Mouse (Mus musculus) stomach, embryonic 15.5 days (tissue): Measurements from ENCODE around the gene Mdga2. TPM values are rescaled to one million over a fixed set of nuclear protein-coding genes. Genes with fewer than 3 reads are reported as not detected.

ENCODE experiments used
- ATAC-seq: fragments of 200-750 bp; cut with Nextera tagmentation; 2 replicates; pipeline ENCODE4 v1.8.0; 2017; ENCODE audit warnings: low read depth, moderate number of reproducible peaks, moderate TSS enrichment; ENCODE audit not compliant: insufficient read depth, low FRiP score
- H3K27ac ChIP-seq: fragments of 300-500 bp; sonication (generic); 2 replicates; pipeline ENCODE4 v1.5.1; 2015; ENCODE audit warnings: mild to moderate bottlenecking, inconsistent platforms
- H3K27me3 ChIP-seq: fragments of 300-500 bp; sonication (generic); replicated peaks from 2 replicates; pipeline ENCODE4 v1.6.1; 2015; ENCODE audit warnings: inconsistent platforms
- H3K36me3 ChIP-seq: fragments of 300-500 bp; sonication (generic); 2 replicates; pipeline ENCODE4 v1.6.1; 2015; ENCODE audit warnings: inconsistent platforms
- H3K4me1 ChIP-seq: fragments of 300-500 bp; sonication (generic); 2 replicates; pipeline ENCODE4 v1.6.1; 2015; ENCODE audit warnings: inconsistent platforms
- H3K4me2 ChIP-seq: fragments of 300-500 bp; sonication (generic); 2 replicates; pipeline ENCODE4 v1.6.1; 2015; ENCODE audit warnings: mild to moderate bottlenecking, inconsistent platforms
- H3K4me3 ChIP-seq: fragments of 300-500 bp; sonication (generic); replicated peaks from 2 replicates; pipeline ENCODE4 v1.5.1; 2015; ENCODE audit warnings: inconsistent platforms
- H3K9ac ChIP-seq: fragments of 300-500 bp; sonication (generic); 2 replicates; pipeline ENCODE4 v1.6.1; 2015; ENCODE audit warnings: inconsistent platforms
- H3K9me3 ChIP-seq: fragments of 300-500 bp; sonication (generic); 2 replicates; pipeline ENCODE4 v1.6.1; 2016; ENCODE audit warnings: inconsistent platforms
- WGBS: fragments of 180-500 bp; shearing (Covaris S2); methylation state at CpG from one replicate; pipeline ENCODE4 v1.1.7; 2015; 5-methylcytosine and 5-hydroxymethylcytosine counted together
- polyA plus RNA-seq: library from polyadenylated mRNA; unstranded; fragments of >200 nt; fragmentation: Nextera tagmentation; extraction: Ambion mirVana; gene quantifications from 2 replicates; pipeline ENCODE4 v1.2.1, GENCODE M21; 2015

Gene Mdga2
- polyA plus RNA-seq, 1 experiment from 2014 or later, result 1.2 TPM

GRCm38 (mm10) chr12:67141605-67142004 is 80.7 kb downstream of the Mdga2 start:
- Histone ChIP-seq H3K27ac (no peak overlapping the region), H3K9me3 (no peaks in the 10 kb centered on the region), H3K4me2 (no peak overlapping the region), H3K27me3 (no peaks in the 10 kb centered on the region), H3K4me1 (no peaks in the 10 kb centered on the region), H3K9ac (no peak overlapping the region), H3K36me3 (no peaks in the 10 kb centered on the region), H3K4me3 (no peak overlapping the region)
- WGBS, result 88% methylated on average over 3 of the region's 3 CpGs
- ATAC-seq, result no peak

- no peak overlapping the region for H3K4me2 ChIP-seq
- H3K9ac ChIP-seq, result no peak overlapping the region
- no peak overlapping the region for H3K4me3 ChIP-seq
- no peak for ATAC-seq
- 85% methylated on average over 3 of the region's 3 CpGs for WGBS
- no peaks in the 10 kb centered on the region for H3K9me3 ChIP-seq
- H3K4me1 ChIP-seq, result no peaks in the 10 kb centered on the region
- no peaks in the 10 kb centered on the region for H3K36me3 ChIP-seq
- H3K27me3 ChIP-seq, result no peaks in the 10 kb centered on the region
- H3K27ac ChIP-seq, result no peak overlapping the region
These were observed 82.2 kb downstream of the Mdga2 start for GRCm38 (mm10) chr12:67140131-67140530.

- Histone ChIP-seq H3K4me2 (no peak overlapping the region), H3K4me1 (no peaks in the 10 kb centered on the region), H3K9me3 (no peaks in the 10 kb centered on the region), H3K27me3 (no peaks in the 10 kb centered on the region), H3K27ac (no peak overlapping the region), H3K9ac (no peak overlapping the region), H3K36me3 (no peaks in the 10 kb centered on the region), H3K4me3 (no peak overlapping the region)
- ATAC-seq, result peak; percentile 53; the same call in 1 of the 2 replicates
- WGBS, result 58% methylated on average over 2 of the region's 2 CpGs
These were observed 94.9 kb downstream of the Mdga2 start for GRCm38 (mm10) chr12:67127457-67127856.

GRCm38 (mm10) chr12:67123874-67124273 is 98.5 kb downstream of the Mdga2 start:
- H3K4me2 ChIP-seq, result no peak overlapping the region
- H3K27ac ChIP-seq, result no peak overlapping the region
- WGBS, result 34% methylated on average over 3 of the region's 3 CpGs
- no peak for ATAC-seq
- no peaks in the 10 kb centered on the region for H3K9me3 ChIP-seq
- no peaks in the 10 kb centered on the region for H3K4me1 ChIP-seq
- H3K4me3 ChIP-seq, result no peak overlapping the region
- H3K9ac ChIP-seq, result no peak overlapping the region
- no peaks in the 10 kb centered on the region for H3K36me3 ChIP-seq
- no peaks in the 10 kb centered on the region for H3K27me3 ChIP-seq

GRCm38 (mm10) chr12:67118652-67119515 is 103.5 kb downstream of the Mdga2 start:
- Histone ChIP-seq H3K4me1 (no peaks in the 10 kb centered on the region), H3K36me3 (no peaks in the 10 kb centered on the region), H3K9ac (no peak overlapping the region), H3K4me3 (no peak overlapping the region), H3K27ac (no peak overlapping the region), H3K9me3 (no peaks in the 10 kb centered on the region), H3K27me3 (no peaks in the 10 kb centered on the region), H3K4me2 (no peak overlapping the region)
- ATAC-seq, result no peak
- 86% methylated on average over 6 of the region's 6 CpGs for WGBS

GRCm38 (mm10) chr12:67104171-67104570 is 118.2 kb downstream of the Mdga2 start:
- 74% methylated on average over 3 of the region's 3 CpGs for whole genome bisulfite sequencing
- Histone ChIP-seq H3K27me3 (no peaks in the 10 kb centered on the region), H3K9me3 (no peaks in the 10 kb centered on the region), H3K9ac (no peak overlapping the region), H3K4me1 (no peaks in the 10 kb centered on the region), H3K36me3 (no peaks in the 10 kb centered on the region), H3K4me3 (no peak overlapping the region), H3K27ac (no peak overlapping the region), H3K4me2 (no peak overlapping the region)
- no peak for ATAC-seq

- no peaks in the 10 kb centered on the region for H3K27me3 ChIP-seq
- no peaks in the 10 kb centered on the region for H3K36me3 ChIP-seq
- no peak overlapping the region for H3K4me2 ChIP-seq
- H3K4me1 ChIP-seq, result no peaks in the 10 kb centered on the region
- H3K9ac ChIP-seq, result no peak overlapping the region
- H3K27ac ChIP-seq, result no peak overlapping the region
- H3K9me3 ChIP-seq, result no peaks in the 10 kb centered on the region
- no peak for ATAC-seq
- H3K4me3 ChIP-seq, result no peak overlapping the region
These were observed 127.9 kb downstream of the Mdga2 start for GRCm38 (mm10) chr12:67094414-67094813.

GRCm38 (mm10) chr12:67090420-67090965 is 131.9 kb downstream of the Mdga2 start:
- Histone ChIP-seq H3K4me2 (no peak overlapping the region), H3K9me3 (no peaks in the 10 kb centered on the region), H3K27ac (no peak overlapping the region), H3K4me3 (no peak overlapping the region), H3K27me3 (no peaks in the 10 kb centered on the region), H3K9ac (no peak overlapping the region), H3K36me3 (no peaks in the 10 kb centered on the region), H3K4me1 (no peaks in the 10 kb centered on the region)
- whole genome bisulfite sequencing, result 34% methylated on average over 2 of the region's 2 CpGs
- no peak for ATAC-seq

GRCm38 (mm10) chr12:67059136-67060014 is 163.0 kb downstream of the Mdga2 start:
- ATAC-seq, result peak; percentile 98
- no peaks in the 10 kb centered on the region for H3K27me3 ChIP-seq
- H3K9me3 ChIP-seq, result no peaks in the 10 kb centered on the region
- no peaks in the 10 kb centered on the region for H3K4me1 ChIP-seq
- H3K4me3 ChIP-seq, result no peak overlapping the region
- 55% methylated on average over 19 of the region's 19 CpGs for WGBS
- no peak overlapping the region for H3K9ac ChIP-seq
- H3K4me2 ChIP-seq, result no peak overlapping the region
- no peak overlapping the region for H3K27ac ChIP-seq
- H3K36me3 ChIP-seq, result no peaks in the 10 kb centered on the region

GRCm38 (mm10) chr12:67056621-67057020 is 165.7 kb downstream of the Mdga2 start:
- Histone ChIP-seq H3K9me3 (no peaks in the 10 kb centered on the region), H3K27ac (no peak overlapping the region), H3K4me1 (no peaks in the 10 kb centered on the region), H3K4me2 (no peak overlapping the region), H3K36me3 (no peaks in the 10 kb centered on the region), H3K4me3 (no peak overlapping the region), H3K27me3 (no peaks in the 10 kb centered on the region), H3K9ac (no peak overlapping the region)
- WGBS, result 86% methylated on average over 3 of the region's 3 CpGs
- no peak for ATAC-seq

- ATAC-seq, result no peak
- no peak overlapping the region for H3K9ac ChIP-seq
- H3K36me3 ChIP-seq, result no peaks in the 10 kb centered on the region
- no peaks in the 10 kb centered on the region for H3K27me3 ChIP-seq
- no peaks in the 10 kb centered on the region for H3K9me3 ChIP-seq
- H3K4me1 ChIP-seq, result no peaks in the 10 kb centered on the region
- H3K4me2 ChIP-seq, result no peak overlapping the region
- WGBS, result 70% methylated on average over 8 of the region's 8 CpGs
- no peak overlapping the region for H3K27ac ChIP-seq
- no peak overlapping the region for H3K4me3 ChIP-seq
These were observed 177.1 kb downstream of the Mdga2 start for GRCm38 (mm10) chr12:67045099-67045750.
